Mouse (Mus musculus): Measurements from ENCODE around the gene Ptp4a2. TPM values are rescaled to one million over a fixed set of nuclear protein-coding genes. Genes with fewer than 3 reads are reported as not detected.
A peak's percentile ranks its signal among the peaks of the same experiment; 100 is the strongest.
"Not testable (repeated sequence)": the region's sequence is repeated elsewhere in the genome, so short reads cannot be mapped to it uniquely, and the experiment has no call there.

Gene Ptp4a2
- total RNA-seq, 2 experiments from 2014 or later = 133 to 141 TPM

GRCm38 (mm10) chr4:129878656-129879145 is 67.7 kb downstream of the Ptp4a2 start:
- DNase-seq = no peak
- intact Hi-C loops (cut with DNase I) = no loop called here

GRCm38 (mm10) chr4:129879206-129879780 is 68.3 kb downstream of the Ptp4a2 start:
- no peak for DNase-seq
- intact Hi-C loops (cut with DNase I) = no loop called here

- intact Hi-C loops (cut with DNase I) = no loop called here
- no peak for DNase-seq
Measured at GRCm38 (mm10) chr4:129880615-129881014, 69.6 kb downstream of the Ptp4a2 start.

GRCm38 (mm10) chr4:129881661-129882060 is 70.6 kb downstream of the Ptp4a2 start:
- DNase-seq = no peak
- intact Hi-C loops (cut with DNase I) = no loop called here

GRCm38 (mm10) chr4:129882555-129883293 is 71.7 kb downstream of the Ptp4a2 start:
- intact Hi-C loops (cut with DNase I) = no loop called here
- DNase-seq = peak; percentile 29

GRCm38 (mm10) chr4:129884041-129884930 is 73.3 kb downstream of the Ptp4a2 start:
- DNase-seq = peak; percentile 18
- intact Hi-C loops (cut with DNase I) = no loop called here

- intact Hi-C loops (cut with DNase I) = no loop called here
- no peak for DNase-seq
Measured at GRCm38 (mm10) chr4:129889661-129890060, 78.6 kb downstream of the Ptp4a2 start.

- no peak for DNase-seq
- intact Hi-C loops (cut with DNase I) = no loop called here
Measured at GRCm38 (mm10) chr4:129890094-129890493, 79.1 kb downstream of the Ptp4a2 start.

- intact Hi-C loops (cut with DNase I) = no loop called here
- no peak for DNase-seq
Measured at GRCm38 (mm10) chr4:129894861-129895260, 83.8 kb downstream of the Ptp4a2 start.

- DNase-seq; intact Hi-C loops (cut with DNase I): not testable (repeated sequence)
Measured at GRCm38 (mm10) chr4:129898815-129899214, 87.8 kb downstream of the Ptp4a2 start.

Small RNA genes within 50 kb of the gene (microRNA-seq; reads per million reads assigned to microRNA genes)
- not detected for gene Gm28017

Other genes with a start within 250 kb of the Ptp4a2 start
- gene Lck, start 237.6 kb upstream of the Ptp4a2 start, total RNA-seq (2021) = 10 to 100 TPM; 14.1 to 15.2 TPM
- gene Fam167b, start 232.7 kb upstream of the Ptp4a2 start, total RNA-seq (2021) = not detected
- gene Eif3i, start 210.6 kb upstream of the Ptp4a2 start, total RNA-seq (2021) = 100 to 1,000 TPM; 137 to 143 TPM
- gene Tmem234, start 210.6 kb upstream of the Ptp4a2 start, total RNA-seq (2021) = 100 to 1,000 TPM in 1 of 2 experiments, 10 to 100 TPM in 1; 99.9 to 102 TPM
- 1 to 10 TPM; 3.4 to 4.0 TPM for gene Dcdc2b, start 197.0 kb upstream of the Ptp4a2 start, total RNA-seq (2021)
- gene Iqcc, start 192.1 kb upstream of the Ptp4a2 start, total RNA-seq (2021) = 10 to 100 TPM; 26.1 to 28.8 TPM
- gene Ccdc28b, start 187.3 kb upstream of the Ptp4a2 start, total RNA-seq (2021) = 100 to 1,000 TPM; 125 to 131 TPM
- 10 to 100 TPM; 39.7 to 44.7 TPM for gene Txlna, start 170.2 kb upstream of the Ptp4a2 start, total RNA-seq (2021)
- 10 to 100 TPM; 78.3 to 83.0 TPM for gene Kpna6, start 138.5 kb upstream of the Ptp4a2 start, total RNA-seq (2021)
- gene Tmem39b, start 114.4 kb upstream of the Ptp4a2 start, total RNA-seq (2021) = 10 to 100 TPM; 21.5 to 22.3 TPM
- gene Khdrbs1, start 68.9 kb upstream of the Ptp4a2 start, total RNA-seq (2021) = 100 to 1,000 TPM; 164 to 166 TPM
- under 1 TPM in 1 of 2 experiments, not detected in 1; 0.24 TPM for gene Spocd1, start 118.0 kb downstream of the Ptp4a2 start, total RNA-seq (2021)
- gene Adgrb2, start 173.7 kb downstream of the Ptp4a2 start, total RNA-seq (2021) = 100 to 1,000 TPM; 235 to 263 TPM
- 10 to 100 TPM; 19.5 to 24.1 TPM for gene Col16a1, start 236.6 kb downstream of the Ptp4a2 start, total RNA-seq (2021)

All from left cerebral cortex, postnatal 4 days (tissue).